Mouse (Mus musculus) gastrocnemius, adult 18-20 months (tissue): ENCODE measurements around the gene Adcy7. TPM values are rescaled to one million over a fixed set of nuclear protein-coding genes. Genes with fewer than 3 reads are reported as not detected.

Experiments used
- DNase-seq: peaks from one replicate; pipeline ENCODE4 v3.0.0; 2021; ENCODE audit warnings: low spot score
- total RNA-seq, 2 experiments: library from RNA; stranded (reverse); gene quantifications; 2 replicates each; pipeline ENCODE4 v1.2.3; 2021

The Adcy7 gene
- total RNA-seq, 2 experiments from 2014 or later = 1.9 to 3.2 TPM

DNA sequence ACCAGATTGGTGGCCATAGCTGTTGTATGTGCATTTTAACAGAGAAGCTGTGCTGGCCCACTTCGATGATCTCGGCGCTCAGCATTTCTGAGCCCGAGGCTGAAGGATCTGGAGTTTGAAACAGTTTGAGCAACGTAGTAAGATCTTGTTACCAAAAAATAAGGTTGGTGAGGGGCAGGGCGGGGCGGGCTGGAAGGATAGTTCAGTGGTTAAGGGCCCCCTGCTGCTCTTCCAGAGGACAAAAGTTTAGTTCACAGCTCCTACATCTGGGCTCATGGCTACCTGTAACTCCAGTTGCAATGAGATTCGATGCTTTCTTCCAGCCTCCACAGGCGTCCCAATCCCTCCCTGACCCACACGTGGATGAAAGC lies 26.5 kb downstream of the Adcy7 start:
- no peak for DNase-seq

DNA sequence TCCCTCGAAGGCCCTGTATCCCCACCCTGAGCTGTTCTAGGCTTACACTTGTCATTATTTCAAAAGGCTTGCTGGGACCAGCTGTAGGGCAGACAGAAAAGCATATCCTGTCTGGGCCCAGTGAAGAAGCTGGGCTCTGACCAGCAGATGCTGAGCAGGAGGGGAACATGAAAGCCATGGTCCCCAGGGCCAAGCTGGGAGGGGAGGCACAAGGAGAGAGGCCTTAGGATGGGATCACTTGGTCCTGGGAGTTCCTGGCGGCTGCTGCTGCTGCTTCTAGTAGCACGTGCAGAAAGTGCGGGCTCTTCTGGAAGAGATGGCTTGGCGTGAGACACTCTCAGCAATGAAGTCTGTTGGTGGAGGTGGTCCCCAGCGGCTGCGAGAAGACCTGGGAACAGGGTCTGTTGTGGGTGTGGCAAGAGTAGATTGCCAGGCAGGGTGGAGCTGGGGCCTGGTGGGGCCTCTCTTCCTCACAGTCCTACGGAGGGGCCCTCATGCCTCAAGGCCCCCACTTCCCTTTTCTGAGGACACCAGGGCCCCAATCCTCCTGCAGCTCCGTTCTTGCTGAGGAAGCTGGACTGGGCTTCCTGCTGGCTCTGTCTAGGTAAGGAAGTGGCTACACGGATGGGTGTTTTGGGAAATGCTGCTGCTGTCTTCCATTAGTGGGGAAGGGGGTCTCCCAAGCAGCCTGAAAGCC lies 27.9 kb downstream of the Adcy7 start:
- no peak for DNase-seq

GRCm38 (mm10) chr8:88301589-88302437 lies 29.6 kb downstream of the Adcy7 start:
- no peak for DNase-seq

DNA sequence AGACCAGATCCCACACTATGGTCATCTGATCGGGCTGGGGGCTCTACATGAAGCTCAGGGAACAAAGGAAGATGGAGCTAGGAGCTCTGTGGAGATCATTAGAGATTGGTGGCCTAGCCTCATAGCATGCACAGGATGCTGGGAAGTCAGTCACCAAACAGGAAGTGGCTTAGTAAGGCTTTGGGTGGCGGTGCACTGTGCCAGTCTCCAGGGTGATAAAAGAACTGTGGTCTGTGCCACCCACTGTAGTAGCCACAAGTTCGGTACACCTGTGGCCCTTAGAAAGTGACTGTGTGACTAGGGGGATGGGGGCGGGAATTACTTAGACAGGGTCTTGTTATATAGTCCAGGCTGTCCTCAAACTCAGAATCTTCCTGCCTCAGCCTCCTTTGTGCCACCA lies 33.6 kb downstream of the Adcy7 start:
- DNase-seq = no peak

DNA sequence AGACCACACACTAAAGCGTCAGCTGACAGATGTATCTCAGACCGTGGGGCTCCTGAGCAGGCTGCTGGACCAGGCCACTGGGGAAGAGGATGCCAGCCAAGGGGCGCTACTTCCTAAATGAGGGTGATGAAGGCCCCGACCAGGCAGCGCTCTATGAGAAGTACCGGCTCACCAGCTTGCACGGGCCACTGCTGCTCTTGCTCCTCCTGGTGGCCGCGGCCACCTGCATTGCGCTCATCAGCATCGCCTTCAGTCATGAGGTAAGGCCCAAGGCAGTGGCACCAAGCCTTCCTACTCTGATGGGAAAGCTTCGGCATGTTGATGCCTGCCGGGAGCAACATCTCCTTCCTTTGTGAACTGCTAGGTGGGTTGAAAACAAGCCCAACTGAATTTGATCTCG lies 34.3 kb downstream of the Adcy7 start:
- DNase-seq = no peak

DNA sequence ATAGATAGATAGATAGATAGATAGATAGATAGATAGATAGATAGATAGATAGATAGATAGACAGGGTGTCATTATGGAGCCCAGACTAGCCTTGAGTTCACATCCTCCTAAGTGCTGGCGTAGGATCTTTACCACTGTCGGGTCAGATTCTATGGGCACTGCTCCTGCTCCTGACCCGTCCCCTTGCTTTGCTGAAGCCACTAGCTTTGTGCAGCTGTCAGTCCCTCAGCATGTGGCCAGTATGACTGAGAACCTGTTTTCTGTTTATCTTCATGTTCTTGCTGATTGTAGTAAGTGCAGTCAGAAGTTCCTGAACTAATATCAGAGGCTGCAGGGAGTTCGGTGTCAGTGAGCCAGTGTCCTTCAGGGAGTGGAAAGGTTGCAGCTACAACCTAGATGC lies 35.5 kb downstream of the Adcy7 start:
- DNase-seq = no peak

GRCm38 (mm10) chr8:88309274-88309873 lies 37.2 kb downstream of the Adcy7 start:
- no peak for DNase-seq

- no peak for DNase-seq
Observed at GRCm38 (mm10) chr8:88309881-88310280, 37.7 kb downstream of the Adcy7 start.

GRCm38 (mm10) chr8:88310286-88310685 lies 38.1 kb downstream of the Adcy7 start:
- peak; percentile 58 for DNase-seq

GRCm38 (mm10) chr8:88312966-88313365 lies 40.8 kb downstream of the Adcy7 start:
- peak; percentile 85 for DNase-seq

DNA sequence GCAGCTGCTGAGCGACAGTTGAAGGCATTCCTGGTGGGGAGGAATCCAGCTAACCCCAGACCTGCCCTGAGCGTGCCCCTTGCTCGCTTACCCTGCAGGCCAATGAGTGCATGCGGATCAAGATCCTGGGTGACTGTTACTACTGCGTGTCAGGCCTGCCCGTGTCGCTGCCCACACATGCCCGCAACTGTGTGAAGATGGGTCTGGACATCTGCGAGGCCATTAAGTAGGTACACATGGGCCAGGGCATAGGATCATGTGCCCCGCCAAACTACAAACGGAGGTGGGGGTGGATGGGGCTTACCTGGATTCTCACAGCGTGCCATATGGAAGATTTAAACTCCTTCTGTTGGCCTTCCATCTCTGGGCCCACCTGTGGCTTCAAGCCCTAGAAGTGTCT lies 41.8 kb downstream of the Adcy7 start:
- no peak for DNase-seq

DNA sequence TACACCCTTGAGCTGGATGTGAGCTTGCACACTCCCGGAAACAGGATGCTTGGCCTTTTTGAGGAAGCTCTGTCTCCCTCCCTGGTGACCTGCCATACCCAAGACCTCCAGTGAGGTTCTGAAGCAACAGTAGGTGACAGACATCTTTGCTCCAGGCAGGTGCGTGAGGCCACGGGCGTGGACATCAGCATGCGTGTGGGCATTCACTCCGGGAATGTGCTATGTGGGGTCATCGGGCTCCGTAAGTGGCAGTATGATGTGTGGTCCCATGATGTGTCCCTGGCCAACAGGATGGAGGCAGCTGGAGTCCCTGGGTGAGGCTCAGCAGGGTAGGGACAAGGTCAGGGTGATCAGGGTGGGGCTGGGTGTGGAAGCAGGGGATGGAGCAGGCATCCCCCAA lies 43.1 kb downstream of the Adcy7 start:
- no peak for DNase-seq

DNA sequence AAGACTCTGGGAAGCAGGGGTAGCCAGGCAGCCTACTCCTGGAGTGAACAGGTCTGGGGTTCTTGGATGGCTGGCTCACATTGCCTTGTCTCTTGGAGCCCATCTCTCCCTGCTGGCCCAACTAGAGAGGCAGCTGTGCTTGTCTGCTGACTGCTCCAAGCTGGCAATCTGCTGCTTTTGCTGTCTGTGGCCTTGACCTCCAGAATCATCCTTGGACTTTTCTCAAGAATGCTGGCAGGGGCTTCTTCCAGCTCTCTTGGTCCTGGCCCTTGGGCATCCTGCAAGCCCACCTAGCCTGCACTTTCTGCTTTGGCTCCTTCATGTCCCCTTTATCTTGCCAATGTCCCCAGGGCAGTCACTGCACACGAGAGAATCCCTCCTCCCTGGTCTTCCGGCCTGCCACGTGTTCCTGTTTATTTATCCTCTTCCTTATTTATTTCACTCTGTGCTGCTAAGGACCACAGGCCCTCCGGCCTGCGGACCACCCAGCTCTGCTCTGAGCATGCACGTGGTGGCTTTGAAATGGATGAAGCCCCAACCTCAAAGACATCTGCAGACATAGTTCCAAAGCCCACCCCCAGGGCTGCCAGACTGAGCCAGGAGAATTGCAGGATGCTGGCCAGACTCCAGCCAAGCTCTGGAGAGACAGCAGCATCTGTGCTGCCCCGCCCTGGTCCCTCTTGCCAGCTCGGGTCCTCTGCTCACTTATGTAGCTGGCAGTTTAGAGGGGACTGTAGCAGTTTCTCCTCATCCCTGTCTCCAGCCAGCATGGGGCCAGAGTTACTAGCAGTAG lies 44.1 kb downstream of the Adcy7 start:
- DNase-seq = peak; percentile 69

- no peak for DNase-seq
Observed at GRCm38 (mm10) chr8:88317341-88317740, 45.1 kb downstream of the Adcy7 start.

DNA sequence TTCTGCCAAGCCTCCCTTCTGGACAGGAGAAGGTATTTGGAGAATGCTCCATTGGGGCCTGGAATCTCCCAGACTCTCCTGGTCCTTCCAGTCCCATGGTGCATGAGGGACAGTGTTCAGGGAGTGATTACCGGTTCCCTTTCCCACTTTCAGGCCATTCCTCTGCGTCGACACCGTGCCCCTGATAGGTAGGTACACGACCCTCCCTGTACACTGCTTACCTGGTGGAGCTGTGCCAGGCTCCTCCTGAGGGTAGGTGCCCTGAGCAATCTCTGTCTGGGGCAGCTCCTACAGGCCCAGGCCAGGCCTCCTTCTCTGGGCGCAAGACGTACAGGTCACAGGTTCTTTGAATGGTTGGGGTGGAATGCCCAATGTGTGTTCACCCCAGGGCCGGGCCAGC lies 45.9 kb downstream of the Adcy7 start:
- no peak for DNase-seq

- no peak for DNase-seq
Observed at GRCm38 (mm10) chr8:88320134-88320533, 47.9 kb downstream of the Adcy7 start.

DNA sequence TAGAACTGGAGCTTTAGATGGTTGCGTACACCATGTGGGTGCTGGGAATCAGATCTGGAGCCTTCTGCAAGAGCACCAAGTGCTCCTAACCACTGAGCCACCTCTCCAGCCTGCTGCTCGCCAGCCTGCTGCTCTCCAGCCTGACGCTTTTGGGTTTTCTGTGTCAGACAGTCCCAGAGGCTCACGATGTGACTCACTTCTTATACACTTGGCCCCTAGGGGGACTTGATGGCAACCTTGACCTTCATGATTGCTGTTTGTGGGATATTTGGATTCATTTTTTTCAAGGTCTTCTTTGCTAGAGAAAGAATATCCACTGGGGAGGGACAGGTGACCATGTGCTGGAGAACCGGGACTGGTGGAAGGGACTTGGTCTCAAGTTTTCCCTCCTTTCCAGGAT lies 49.2 kb downstream of the Adcy7 start:
- no peak for DNase-seq

- DNase-seq = no peak
Observed at GRCm38 (mm10) chr8:88323523-88323922, 51.3 kb downstream of the Adcy7 start.

GRCm38 (mm10) chr8:88324760-88325159 lies 52.6 kb downstream of the Adcy7 start:
- DNase-seq = no peak

DNA sequence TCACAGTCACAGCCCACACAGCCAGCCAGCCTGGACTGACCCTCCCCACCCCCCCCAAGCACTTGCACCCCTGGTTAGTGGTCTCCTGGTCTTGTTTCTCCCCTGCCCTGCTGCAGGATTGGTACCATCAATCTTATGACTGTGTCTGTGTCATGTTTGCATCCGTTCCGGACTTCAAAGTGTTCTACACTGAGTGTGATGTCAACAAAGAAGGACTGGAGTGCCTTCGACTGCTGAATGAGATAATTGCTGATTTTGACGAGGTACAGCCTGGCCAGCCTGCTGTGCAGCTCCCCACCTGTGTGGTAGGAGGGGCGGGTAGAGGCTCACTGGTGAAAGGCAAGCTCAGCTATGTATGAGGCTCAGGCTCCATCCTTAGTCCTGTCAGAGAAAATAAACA lies 53.0 kb downstream of the Adcy7 start:
- DNase-seq = no peak

- no peak for DNase-seq
Observed at GRCm38 (mm10) chr8:88325795-88326194, 53.6 kb downstream of the Adcy7 start.

GRCm38 (mm10) chr8:88326328-88326727 lies 54.1 kb downstream of the Adcy7 start:
- no peak for DNase-seq
